Mouse (Mus musculus) lung, postnatal 0 days (tissue): ENCODE results near the gene Phykpl.

Source experiments
- CTCF ChIP-seq: IDR thresholded peaks from 2 replicates; pipeline ENCODE4 v1.5.1; 2016; ENCODE audit warnings: antibody characterized with exemption, mild to moderate bottlenecking
- EP300 ChIP-seq: IDR thresholded peaks from 2 replicates; pipeline ENCODE4 v1.6.1; 2016; ENCODE audit warnings: antibody characterized with exemption, mild to moderate bottlenecking, control low read depth

GRCm38 (mm10) chr11:51617693-51618092, 33.1 kb downstream of the Phykpl start:
- peak; percentile 91 for TF ChIP-seq CTCF
- TF ChIP-seq EP300: no peak
